Mouse (Mus musculus) neural tube, embryonic 10.5 days (tissue): ENCODE data around the gene Flt1.

ENCODE experiments used
- DNase-seq: peaks from one replicate; pipeline ENCODE4 v3.0.0-alpha.2; 2017; ENCODE audit warnings: low spot score; ENCODE audit errors: extremely low spot score

Flt1 gene

GRCm38 (mm10) chr5:147551879-147552627, 173.8 kb downstream of the Flt1 start:
- no peak for DNase-seq

DNA sequence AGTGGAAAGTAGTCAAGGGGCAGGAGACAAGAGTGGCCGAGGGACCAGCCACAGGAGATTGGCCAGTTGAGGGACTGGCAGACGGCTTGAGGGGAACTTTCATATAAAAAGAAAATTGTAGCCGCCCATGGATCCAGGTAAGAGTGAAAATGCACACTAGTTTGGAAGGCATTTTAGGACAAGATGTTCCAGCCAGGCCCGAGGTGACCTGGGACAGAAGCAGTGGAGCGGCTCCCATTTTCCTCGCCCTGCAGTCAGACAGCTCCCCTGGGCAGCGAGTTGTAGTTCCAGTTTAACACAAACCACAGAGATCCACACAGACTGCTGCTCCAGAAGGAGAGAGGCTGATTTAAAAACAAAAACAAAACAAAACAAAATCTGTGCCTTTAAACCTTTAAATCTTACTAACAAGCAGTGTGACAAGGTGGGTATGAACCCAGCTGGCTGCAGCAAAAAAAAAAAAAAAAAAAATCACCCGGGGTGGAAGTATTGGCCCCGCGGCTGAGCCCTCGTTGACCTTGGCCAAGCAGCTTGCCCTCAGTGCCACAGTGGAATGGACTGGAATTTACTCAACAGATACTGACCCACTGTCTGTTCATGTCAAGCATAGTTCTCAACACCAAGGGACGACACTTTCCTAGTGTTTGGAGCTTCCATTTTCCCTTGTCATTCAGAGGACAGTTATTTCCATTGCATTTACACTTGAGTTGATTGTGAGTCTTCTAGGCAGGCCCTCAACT, 176.6 kb downstream of the Flt1 start:
- no peak for DNase-seq

- no peak for DNase-seq
Measured at GRCm38 (mm10) chr5:147545731-147546241, 180.0 kb downstream of the Flt1 start.

DNA sequence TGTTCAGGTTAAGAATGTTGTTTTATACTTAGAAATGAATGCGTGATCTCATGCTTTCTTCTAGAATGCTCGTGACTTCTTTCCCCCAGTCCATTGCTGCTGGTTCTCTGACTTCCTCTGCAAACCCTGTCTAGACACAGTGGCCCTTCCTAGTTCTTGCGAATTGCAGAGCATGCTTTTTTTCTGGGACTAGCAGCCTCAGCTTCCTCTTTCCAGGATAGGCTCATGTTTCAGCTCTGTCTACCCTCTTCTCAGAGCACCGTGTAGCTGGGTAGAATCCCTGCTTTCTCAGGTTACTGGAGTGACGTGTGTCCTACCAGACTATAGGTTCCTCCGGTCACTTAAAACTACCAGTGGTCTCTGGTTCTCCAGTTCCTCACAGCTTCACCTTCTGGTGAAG, 183.5 kb downstream of the Flt1 start:
- no peak for DNase-seq

GRCm38 (mm10) chr5:147539815-147540214, 186.0 kb downstream of the Flt1 start:
- DNase-seq = no peak

- DNase-seq = no peak
Measured at GRCm38 (mm10) chr5:147539409-147539808, 186.4 kb downstream of the Flt1 start.

GRCm38 (mm10) chr5:147532031-147532430, 193.8 kb downstream of the Flt1 start:
- DNase-seq = no peak

- DNase-seq = no peak
Measured at GRCm38 (mm10) chr5:147527788-147528187, 198.0 kb downstream of the Flt1 start.

GRCm38 (mm10) chr5:147527006-147527405, 198.8 kb downstream of the Flt1 start:
- no peak for DNase-seq
